Mouse (Mus musculus) cerebellum, adult 11 months (tissue): ENCODE data around the gene Utp6.

ENCODE experiments used
- DNase-seq: peaks from one replicate; pipeline ENCODE4 v3.0.0; 2022

Utp6 gene

GRCm38 (mm10) chr11:79961346-79962124 lies 655 bp downstream of the Utp6 start:
- no peak for DNase-seq

DNA sequence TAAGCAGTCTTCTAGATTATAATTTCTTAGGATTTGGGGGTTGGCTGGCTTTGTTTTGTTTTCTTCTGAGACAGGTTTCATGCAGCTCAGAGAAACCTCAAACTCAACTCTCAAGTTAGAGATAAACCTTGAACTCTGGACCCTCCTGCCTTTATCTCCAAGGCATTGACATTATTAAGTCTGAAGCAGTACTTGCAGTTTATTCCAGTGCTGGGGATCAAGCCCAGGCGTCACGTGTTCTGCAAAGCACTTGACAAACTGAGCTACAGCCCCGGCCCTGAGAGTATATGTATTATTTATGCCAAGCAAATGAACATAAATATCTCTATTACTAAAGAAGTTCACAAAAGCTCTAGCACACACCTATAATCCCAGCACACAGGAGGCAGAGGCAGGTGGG lies 14.9 kb downstream of the Utp6 start:
- DNase-seq = no peak

DNA sequence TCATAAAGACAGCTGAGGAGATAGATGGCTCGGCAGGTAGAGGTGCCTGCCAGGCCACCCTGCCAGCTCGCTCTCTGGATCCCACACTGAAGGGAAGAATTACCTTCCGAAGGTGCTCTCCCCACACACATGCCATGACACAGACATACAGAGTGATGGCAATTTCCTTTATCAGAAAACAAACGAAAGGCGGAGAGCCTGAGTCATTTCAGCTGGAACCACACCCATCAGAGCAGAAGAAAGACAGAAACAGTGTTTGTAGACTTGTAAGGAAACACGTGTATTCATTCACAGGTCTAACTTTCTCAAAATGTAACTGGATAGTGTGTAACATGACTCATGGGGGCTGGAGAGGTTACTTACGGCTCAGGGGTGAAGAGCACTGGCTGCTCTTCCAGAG lies 18.6 kb downstream of the Utp6 start:
- DNase-seq = no peak

- DNase-seq = no peak
These were observed 19.1 kb downstream of the Utp6 start for GRCm38 (mm10) chr11:79943136-79943535.

GRCm38 (mm10) chr11:79935766-79936165 lies 26.4 kb downstream of the Utp6 start:
- DNase-seq = no peak

GRCm38 (mm10) chr11:79922766-79923165 lies 39.4 kb downstream of the Utp6 start:
- DNase-seq = no peak

- DNase-seq = no peak
These were observed 40.0 kb downstream of the Utp6 start for GRCm38 (mm10) chr11:79922157-79922556.

DNA sequence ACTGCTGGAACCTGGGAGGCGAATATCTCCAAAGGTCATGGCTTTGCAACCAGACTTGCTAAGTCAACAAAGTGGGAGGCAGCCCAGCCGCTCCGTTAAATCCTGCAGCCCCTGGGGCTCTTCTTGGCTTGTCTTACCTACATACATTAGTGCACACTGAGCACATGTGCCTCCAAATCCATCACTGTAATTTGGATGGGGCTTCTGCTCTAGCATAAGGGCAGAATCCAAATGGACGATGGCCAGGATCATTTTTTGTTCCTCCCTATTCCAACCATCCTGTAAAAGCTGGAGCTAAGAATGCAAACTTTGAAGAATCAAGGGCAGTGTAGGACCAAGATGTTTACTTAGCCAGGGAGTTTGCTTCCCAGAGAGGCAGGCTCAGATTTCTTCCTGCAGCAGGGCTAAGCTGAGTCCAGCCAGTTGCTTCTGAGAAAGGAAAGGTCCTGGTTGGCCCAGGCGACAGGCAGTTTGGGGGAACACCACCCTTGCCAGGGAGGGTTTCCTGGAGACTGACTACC lies 41.6 kb downstream of the Utp6 start:
- no peak for DNase-seq

- peak; percentile 77 for DNase-seq
These were observed 42.3 kb downstream of the Utp6 start for GRCm38 (mm10) chr11:79919685-79920504.

- no peak for DNase-seq
These were observed 46.4 kb downstream of the Utp6 start for GRCm38 (mm10) chr11:79915696-79916349.

DNA sequence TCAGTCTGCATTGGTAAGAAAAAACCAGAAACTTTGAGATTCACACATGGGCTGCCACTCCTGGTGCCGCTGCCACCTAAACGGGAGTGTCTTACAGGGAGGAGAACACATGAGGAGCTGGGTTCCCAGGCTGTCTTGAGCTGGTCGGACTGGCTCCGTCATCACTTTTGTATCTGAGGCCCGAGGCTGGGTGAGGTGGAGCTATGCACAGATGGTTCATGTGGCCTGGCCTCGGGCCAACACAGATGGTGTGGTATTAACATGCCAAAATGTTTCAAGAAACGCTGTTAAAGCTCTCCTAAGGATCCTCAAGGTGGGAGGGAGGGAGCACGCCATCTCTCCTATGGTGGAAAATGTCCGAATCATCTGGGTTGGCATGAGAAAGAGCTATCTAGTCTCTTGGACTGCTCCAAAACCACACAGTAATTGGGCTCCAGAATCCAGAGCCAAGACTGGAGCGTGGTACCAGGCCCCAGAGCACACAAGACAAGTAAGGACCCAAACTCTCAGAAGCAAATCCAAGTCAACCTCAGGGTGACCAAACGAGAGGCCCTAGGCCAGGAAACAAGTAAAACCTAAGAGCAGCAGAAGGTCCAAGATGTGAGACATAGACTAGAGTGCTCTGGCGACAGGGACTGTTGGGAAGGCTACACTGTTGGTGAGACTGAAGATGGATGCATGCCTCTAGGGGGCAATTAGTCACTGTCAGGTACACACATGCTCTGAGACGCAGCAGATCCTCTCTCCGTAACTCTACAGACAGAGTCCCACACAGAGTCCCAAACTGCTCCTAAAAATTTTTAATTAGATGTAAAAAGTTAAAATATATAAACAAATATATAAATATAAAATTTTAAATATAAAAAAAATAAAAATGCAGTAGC lies 53.3 kb downstream of the Utp6 start:
- peak; percentile 91 for DNase-seq

DNA sequence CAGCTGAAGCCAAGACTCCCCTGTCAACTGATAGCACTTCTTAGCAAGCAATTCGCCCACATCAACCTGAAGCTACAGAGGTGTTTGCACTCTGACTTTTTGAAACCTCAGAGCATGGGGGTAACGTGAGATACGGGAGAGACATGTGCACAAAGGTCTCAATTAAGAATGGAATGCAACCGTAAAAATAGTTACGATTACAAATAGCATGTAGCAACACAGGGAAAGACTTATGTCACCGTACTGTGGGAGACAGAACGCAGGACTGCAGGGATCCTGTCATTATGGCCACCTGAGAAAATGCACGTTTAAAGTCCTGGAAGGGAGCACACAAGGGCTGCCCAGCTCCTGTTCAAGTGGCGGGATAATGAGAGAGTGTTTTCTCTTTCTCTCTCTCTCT lies 55.3 kb downstream of the Utp6 start:
- DNase-seq = no peak

DNA sequence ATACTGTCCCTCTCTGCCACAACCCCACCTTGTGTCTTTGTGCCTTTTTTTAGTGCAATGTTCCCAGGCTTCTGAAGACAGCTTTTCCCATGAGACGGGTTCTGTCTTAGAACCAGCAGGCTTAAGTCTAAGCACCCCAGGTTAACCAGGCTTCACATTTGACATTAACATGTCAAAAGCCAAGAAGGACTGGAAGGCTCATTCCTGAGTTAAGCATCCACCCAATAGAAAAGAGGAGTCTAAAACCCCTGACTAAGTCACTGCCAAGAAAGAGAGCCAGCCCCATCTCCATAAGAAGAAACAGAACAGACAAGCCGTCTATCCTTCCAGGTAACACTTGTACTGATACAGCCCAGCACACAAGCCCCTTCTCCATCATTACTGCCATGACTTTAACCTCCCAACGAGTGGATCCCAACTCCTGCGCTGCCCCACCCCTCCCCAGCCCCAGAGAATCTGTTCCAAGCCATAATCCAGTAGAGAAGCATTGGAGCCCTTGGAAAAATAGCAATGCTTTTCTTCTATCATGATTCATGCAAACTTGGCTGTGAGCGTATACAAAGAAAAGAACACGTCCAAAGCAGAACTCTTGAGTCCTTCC lies 59.2 kb downstream of the Utp6 start:
- DNase-seq = no peak

DNA sequence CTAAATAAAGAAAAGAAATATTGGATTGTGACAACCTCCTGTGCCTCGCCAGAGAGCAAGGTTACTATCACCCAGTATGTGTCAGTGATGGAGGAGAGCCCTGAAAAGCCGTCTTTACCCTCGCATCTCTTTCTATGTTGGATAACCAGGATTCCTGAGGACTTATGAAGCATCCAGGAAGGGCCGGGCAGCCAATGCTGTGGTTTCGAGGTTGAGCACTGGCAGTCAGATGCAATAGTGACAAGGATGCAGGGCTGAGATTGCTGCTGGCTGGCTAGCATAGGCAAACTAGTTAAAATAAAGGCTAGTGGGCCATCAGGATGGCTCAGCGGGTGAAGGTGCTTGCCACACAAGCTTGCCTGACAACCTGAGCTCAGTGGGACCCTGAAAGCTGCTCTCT lies 61.0 kb downstream of the Utp6 start:
- DNase-seq = no peak

DNA sequence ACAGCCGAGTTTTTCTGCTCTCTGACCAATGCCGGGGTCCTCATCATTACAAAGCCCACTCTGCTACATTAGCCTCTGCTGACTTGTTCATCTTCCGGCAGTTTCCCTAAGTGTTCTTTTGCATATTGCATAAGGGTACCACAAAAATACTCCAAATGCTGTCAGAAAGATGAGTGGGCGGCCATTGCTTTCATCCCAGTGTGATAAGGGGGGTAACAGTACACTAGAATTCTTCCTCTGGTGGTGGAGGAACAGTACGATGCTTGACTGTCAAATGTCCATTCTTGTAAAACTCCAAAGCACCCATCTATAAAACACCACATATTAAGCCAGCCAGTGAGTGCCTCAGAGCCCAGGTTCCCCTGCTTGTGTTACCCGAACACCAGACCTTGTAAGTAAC lies 69.9 kb downstream of the Utp6 start:
- DNase-seq = no peak

GRCm38 (mm10) chr11:79890822-79891221 lies 71.4 kb downstream of the Utp6 start:
- no peak for DNase-seq

- no peak for DNase-seq
These were observed 75.2 kb downstream of the Utp6 start for GRCm38 (mm10) chr11:79886961-79887360.

- no peak for DNase-seq
These were observed 75.8 kb downstream of the Utp6 start for GRCm38 (mm10) chr11:79886395-79886794.

- DNase-seq = no peak
These were observed 76.3 kb downstream of the Utp6 start for GRCm38 (mm10) chr11:79885713-79886393.

GRCm38 (mm10) chr11:79884784-79885183 lies 77.4 kb downstream of the Utp6 start:
- no peak for DNase-seq
